Mouse (Mus musculus) adrenal gland, adult 18-20 months (tissue): Measurements from ENCODE around the gene 1700034J05Rik. TPM values are rescaled to one million over a fixed set of nuclear protein-coding genes. Genes with fewer than 3 reads are reported as not detected.

Experiments
- DNase-seq, 2 experiments: peaks; one replicate each; pipeline ENCODE4 v3.0.0; 2021 to 2022; ENCODE audit warnings: low spot score in 2 of 2
- total RNA-seq, 2 experiments: library from RNA; stranded (reverse); gene quantifications; 1 replicate in 1 of 2; 2 replicates in 1 of 2; pipeline ENCODE4 v1.2.3; 2021

1700034J05Rik gene
- total RNA-seq, 2 experiments from 2014 or later, result not detected

GRCm38 (mm10) chr6:146965139-146965772, 11.0 kb upstream of the 1700034J05Rik start:
- DNase-seq, result no peak

GRCm38 (mm10) chr6:146963396-146964150, 9.4 kb upstream of the 1700034J05Rik start:
- DNase-seq, result no peak

- no peak for DNase-seq
Observed at GRCm38 (mm10) chr6:146961832-146962481, 7.7 kb upstream of the 1700034J05Rik start.

GRCm38 (mm10) chr6:146960956-146961355, 6.7 kb upstream of the 1700034J05Rik start:
- DNase-seq, result no peak

- DNase-seq, result peak in 1 of 2 experiments; percentile 19
Observed at GRCm38 (mm10) chr6:146959908-146960680, 5.9 kb upstream of the 1700034J05Rik start.

GRCm38 (mm10) chr6:146958694-146959093, 4.5 kb upstream of the 1700034J05Rik start:
- no peak for DNase-seq

- DNase-seq, result no peak
Observed at GRCm38 (mm10) chr6:146956961-146957360, 2.7 kb upstream of the 1700034J05Rik start.

- DNase-seq, result no peak
Observed at GRCm38 (mm10) chr6:146955896-146956295, 1.7 kb upstream of the 1700034J05Rik start.

- DNase-seq, result no peak
Observed at GRCm38 (mm10) chr6:146955475-146955874, 1.3 kb upstream of the 1700034J05Rik start.

GRCm38 (mm10) chr6:146950454-146950832, 3.8 kb downstream of the 1700034J05Rik start:
- DNase-seq, result no peak

- no peak for DNase-seq
Observed at GRCm38 (mm10) chr6:146949682-146950453, 4.4 kb downstream of the 1700034J05Rik start.

GRCm38 (mm10) chr6:146947186-146947585, 7.0 kb downstream of the 1700034J05Rik start:
- DNase-seq, result no peak

GRCm38 (mm10) chr6:146946327-146947029, 7.7 kb downstream of the 1700034J05Rik start:
- no peak for DNase-seq

GRCm38 (mm10) chr6:146944830-146945229, 9.4 kb downstream of the 1700034J05Rik start:
- DNase-seq, result no peak

GRCm38 (mm10) chr6:146944009-146944408, 10.2 kb downstream of the 1700034J05Rik start:
- no peak for DNase-seq

GRCm38 (mm10) chr6:146941505-146942275, 12.5 kb downstream of the 1700034J05Rik start:
- DNase-seq, result no peak

GRCm38 (mm10) chr6:146939026-146939425, 15.2 kb downstream of the 1700034J05Rik start:
- no peak for DNase-seq

- DNase-seq, result no peak
Observed at GRCm38 (mm10) chr6:146935957-146936356, 18.3 kb downstream of the 1700034J05Rik start.

- DNase-seq, result no peak
Observed at GRCm38 (mm10) chr6:146933123-146933522, 21.1 kb downstream of the 1700034J05Rik start.
